Mouse (Mus musculus) hindbrain, embryonic 16.5 days (tissue): ENCODE data around the gene Sema5a. TPM values are rescaled to one million over a fixed set of nuclear protein-coding genes. Genes with fewer than 3 reads are reported as not detected.

ENCODE experiments used
- ATAC-seq: fragments of 200-750 bp; cut with Nextera tagmentation; 2 replicates; pipeline ENCODE4 v1.8.0; 2017; ENCODE audit warnings: moderate TSS enrichment, moderate library complexity
- H3K27ac ChIP-seq: fragments of 300-500 bp; sonication (generic); 2 replicates; pipeline ENCODE4 v1.5.1; 2014; ENCODE audit warnings: low read depth, mild to moderate bottlenecking, control low read depth, low read length, moderate library complexity
- H3K27me3 ChIP-seq: fragments of 300-500 bp; sonication (generic); replicated peaks from 2 replicates; pipeline ENCODE4 v1.6.1; 2014; ENCODE audit warnings: low read length; ENCODE audit not compliant: control insufficient read depth, insufficient read depth
- H3K36me3 ChIP-seq: fragments of 300-500 bp; sonication (generic); 2 replicates; pipeline ENCODE4 v1.6.1; 2014; ENCODE audit warnings: mild to moderate bottlenecking, low read length, moderate library complexity, mixed read lengths; ENCODE audit not compliant: control insufficient read depth, insufficient read depth
- H3K4me1 ChIP-seq: fragments of 300-500 bp; sonication (generic); 2 replicates; pipeline ENCODE4 v1.6.1; 2014; ENCODE audit warnings: low read depth, low read length; ENCODE audit not compliant: control insufficient read depth, insufficient read depth
- H3K4me2 ChIP-seq: fragments of 300-500 bp; sonication (generic); 2 replicates; pipeline ENCODE4 v1.6.1; 2014; ENCODE audit warnings: mild to moderate bottlenecking, low read length, control low read depth, moderate library complexity
- H3K4me3 ChIP-seq: fragments of 300-500 bp; sonication (generic); 2 replicates; pipeline ENCODE4 v1.5.1; 2014; ENCODE audit warnings: mild to moderate bottlenecking, low read length, control low read depth, moderate library complexity
- H3K9ac ChIP-seq: fragments of 300-500 bp; sonication (generic); 2 replicates; pipeline ENCODE4 v1.6.1; 2014; ENCODE audit warnings: low read depth, mild to moderate bottlenecking, control low read depth, low read length, moderate library complexity
- H3K9me3 ChIP-seq: fragments of 300-500 bp; sonication (generic); 2 replicates; pipeline ENCODE4 v1.6.1; 2014; ENCODE audit warnings: mild to moderate bottlenecking, low read length, moderate library complexity; ENCODE audit not compliant: control insufficient read depth
- WGBS: fragments of 180-500 bp; shearing (Covaris S2); extraction: QIAGEN DNeasy Blood & Tissue Kit; methylation state at CpG from one replicate; pipeline ENCODE4 v1.1.7; 2014; 5-methylcytosine and 5-hydroxymethylcytosine counted together
- polyA plus RNA-seq: library from polyadenylated mRNA; unstranded; fragments of >200 nt; fragmentation: Nextera tagmentation; extraction: Ambion mirVana; gene quantifications from 2 replicates; pipeline ENCODE4 v1.2.1, GENCODE M21; 2015

Gene Sema5a
- polyA plus RNA-seq, 1 experiment from 2014 or later: 10.1 TPM

GRCm38 (mm10) chr15:32538092-32538491 is 293.5 kb downstream of the Sema5a start:
- no peaks in the 10 kb centered on the region for H3K27me3 ChIP-seq
- H3K9ac ChIP-seq: no peak overlapping the region
- no peaks in the 10 kb centered on the region for H3K36me3 ChIP-seq
- H3K27ac ChIP-seq: no peak overlapping the region
- no peak overlapping the region for H3K4me3 ChIP-seq
- 82% methylated on average over 3 of the region's 3 CpGs for WGBS
- no peak for ATAC-seq
- H3K4me2 ChIP-seq: no peak overlapping the region
- H3K4me1 ChIP-seq: no peaks in the 10 kb centered on the region
- no peaks in the 10 kb centered on the region for H3K9me3 ChIP-seq

- Histone ChIP-seq H3K36me3 (no peaks in the 10 kb centered on the region), H3K4me2 (no peak overlapping the region), H3K9me3 (no peaks in the 10 kb centered on the region), H3K27me3 (no peaks in the 10 kb centered on the region), H3K27ac (no peak overlapping the region), H3K4me1 (no peaks in the 10 kb centered on the region), H3K4me3 (no peak overlapping the region), H3K9ac (no peak overlapping the region)
- no peak for ATAC-seq
- 75% methylated on average over 1 of the region's 1 CpGs for WGBS
These were observed 298.1 kb downstream of the Sema5a start for GRCm38 (mm10) chr15:32542746-32543145.

- no peaks in the 10 kb centered on the region for H3K27me3 ChIP-seq
- no peak overlapping the region for H3K4me2 ChIP-seq
- 94% methylated on average over 3 of the region's 3 CpGs for WGBS
- H3K36me3 ChIP-seq: no peaks in the 10 kb centered on the region
- H3K4me3 ChIP-seq: no peak overlapping the region
- H3K9me3 ChIP-seq: no peaks in the 10 kb centered on the region
- no peak overlapping the region for H3K27ac ChIP-seq
- no peak overlapping the region for H3K9ac ChIP-seq
- no peaks in the 10 kb centered on the region for H3K4me1 ChIP-seq
- no peak for ATAC-seq
These were observed 298.6 kb downstream of the Sema5a start for GRCm38 (mm10) chr15:32543181-32543580.

- WGBS: 52% methylated on average over 3 of the region's 3 CpGs
- Histone ChIP-seq H3K27me3 (no peaks in the 10 kb centered on the region), H3K9me3 (no peaks in the 10 kb centered on the region), H3K9ac (no peak overlapping the region), H3K4me1 (no peaks in the 10 kb centered on the region), H3K36me3 (no peaks in the 10 kb centered on the region), H3K27ac (no peak overlapping the region), H3K4me3 (no peak overlapping the region), H3K4me2 (no peak overlapping the region)
- no peak for ATAC-seq
These were observed 300.8 kb downstream of the Sema5a start for GRCm38 (mm10) chr15:32545455-32545854.

GRCm38 (mm10) chr15:32546746-32547145 is 302.1 kb downstream of the Sema5a start:
- H3K4me1 ChIP-seq: no peaks in the 10 kb centered on the region
- no peaks in the 10 kb centered on the region for H3K9me3 ChIP-seq
- 82% methylated on average over 7 of the region's 7 CpGs for WGBS
- no peak overlapping the region for H3K27ac ChIP-seq
- no peak for ATAC-seq
- no peak overlapping the region for H3K9ac ChIP-seq
- H3K4me3 ChIP-seq: no peak overlapping the region
- H3K36me3 ChIP-seq: no peaks in the 10 kb centered on the region
- H3K27me3 ChIP-seq: no peaks in the 10 kb centered on the region
- H3K4me2 ChIP-seq: no peak overlapping the region

GRCm38 (mm10) chr15:32558925-32559324 is 314.3 kb downstream of the Sema5a start:
- Histone ChIP-seq H3K9ac (no peak overlapping the region), H3K4me2 (no peak overlapping the region), H3K9me3 (no peaks in the 10 kb centered on the region), H3K27ac (no peak overlapping the region), H3K4me1 (no peaks in the 10 kb centered on the region), H3K27me3 (no peaks in the 10 kb centered on the region), H3K36me3 (no peaks in the 10 kb centered on the region), H3K4me3 (no peak overlapping the region)
- 96% methylated on average over 2 of the region's 2 CpGs for WGBS
- no peak for ATAC-seq

GRCm38 (mm10) chr15:32562600-32562999 is 318.0 kb downstream of the Sema5a start:
- Histone ChIP-seq H3K4me2 (no peak overlapping the region), H3K4me3 (no peak overlapping the region), H3K9ac (no peak overlapping the region), H3K27me3 (no peaks in the 10 kb centered on the region), H3K27ac (no peak overlapping the region), H3K36me3 (no peaks in the 10 kb centered on the region), H3K4me1 (no peaks in the 10 kb centered on the region), H3K9me3 (no peaks in the 10 kb centered on the region)
- 53% methylated on average over 6 of the region's 6 CpGs for WGBS
- no peak for ATAC-seq

GRCm38 (mm10) chr15:32568181-32568857 is 323.7 kb downstream of the Sema5a start:
- no peak overlapping the region for H3K27ac ChIP-seq
- WGBS: 64% methylated on average over 3 of the region's 3 CpGs
- H3K9me3 ChIP-seq: no peaks in the 10 kb centered on the region
- no peak for ATAC-seq
- no peaks in the 10 kb centered on the region for H3K36me3 ChIP-seq
- no peaks in the 10 kb centered on the region for H3K4me1 ChIP-seq
- H3K27me3 ChIP-seq: no peaks in the 10 kb centered on the region
- H3K4me3 ChIP-seq: no peak overlapping the region
- H3K9ac ChIP-seq: no peak overlapping the region
- no peak overlapping the region for H3K4me2 ChIP-seq

GRCm38 (mm10) chr15:32568858-32569387 is 324.3 kb downstream of the Sema5a start:
- WGBS: 25% methylated on average over 6 of the region's 6 CpGs
- H3K4me3 ChIP-seq: no peak overlapping the region
- H3K27ac ChIP-seq: no peak overlapping the region
- no peaks in the 10 kb centered on the region for H3K36me3 ChIP-seq
- H3K27me3 ChIP-seq: no peaks in the 10 kb centered on the region
- H3K4me2 ChIP-seq: no peak overlapping the region
- H3K9me3 ChIP-seq: no peaks in the 10 kb centered on the region
- no peaks in the 10 kb centered on the region for H3K4me1 ChIP-seq
- H3K9ac ChIP-seq: no peak overlapping the region
- peak; percentile 50; the same call in 1 of the 2 replicates for ATAC-seq
